Mouse (Mus musculus): ENCODE measurements at regions not wholly inside any gene's neighbourhood (a gene's known extent, or its start where the extent isn't known, plus 50 kb on each side); places are given as distances from the start of the nearest gene placed in this dataset.

GRCm38 (mm10) chr14:89713711-89714110 lies 1242.5 kb upstream of the Pcdh20 start:
- no peak for TF ChIP-seq NRF1 (IDR thresholded peaks at IDR 0.05; ENCODE audit: insufficient read depth, low read depth, low read length, poor library complexity, severe bottlenecking)
- no peak for TF ChIP-seq TBP (IDR thresholded peaks at IDR 0.05; ENCODE audit: low read depth, low read length)
- no peak for TF ChIP-seq E2F4 (IDR thresholded peaks at IDR 0.05; ENCODE audit: borderline replicate concordance, low read depth, low read length)
- TF ChIP-seq CTCF (IDR thresholded peaks at IDR 0.05 in 2 of 3, conservative IDR thresholded peaks at IDR 0.05 in 1 of 3; ENCODE audit: control insufficient read depth in 1 of 3, insufficient read depth in 1 of 3, low read depth in 2 of 3, low read length in 3 of 3, poor library complexity in 1 of 3, severe bottlenecking in 1 of 3) = no peak
- TF ChIP-seq MAX (IDR thresholded peaks at IDR 0.05; ENCODE audit: low read length) = no peak
- TF ChIP-seq ELF1 (IDR thresholded peaks at IDR 0.05; ENCODE audit: low read depth, low read length) = no peak
- TF ChIP-seq HCFC1 (IDR thresholded peaks at IDR 0.05; ENCODE audit: low read depth, low read length) = no peak
- TF ChIP-seq SIN3A (IDR thresholded peaks at IDR 0.05; ENCODE audit: low read length) = no peak
- TF ChIP-seq ZC3H11A (IDR thresholded peaks at IDR 0.05; ENCODE audit: low read depth, low read length) = no peak
- TF ChIP-seq EP300 (IDR thresholded peaks at IDR 0.05; ENCODE audit: low read depth in 1 of 2, low read length in 2 of 2) = no peak

All from MEL (cell line).